Mouse (Mus musculus) limb, embryonic 13.5 days (tissue): ENCODE results near the gene Sowahb. TPM values are rescaled to one million over a fixed set of nuclear protein-coding genes. Genes with fewer than 3 reads are reported as not detected.

Experiments used
- ATAC-seq: fragments of 200-750 bp; cut with Nextera tagmentation; 2 replicates; pipeline ENCODE4 v1.8.0; 2017; ENCODE audit warnings: low read depth, moderate number of reproducible peaks, moderate TSS enrichment; ENCODE audit not compliant: low FRiP score
- H3K27ac ChIP-seq: fragments of 300-500 bp; sonication (generic); 2 replicates; pipeline ENCODE4 v1.5.1; 2015; ENCODE audit warnings: inconsistent platforms, mild to moderate bottlenecking, moderate library complexity
- H3K27me3 ChIP-seq: fragments of 300-500 bp; sonication (generic); 2 replicates; pipeline ENCODE4 v1.6.1; 2015; ENCODE audit warnings: mild to moderate bottlenecking, inconsistent platforms
- H3K36me3 ChIP-seq: fragments of 300-500 bp; sonication (generic); 2 replicates; pipeline ENCODE4 v1.6.1; 2015; ENCODE audit warnings: inconsistent platforms, mild to moderate bottlenecking, moderate library complexity
- H3K4me1 ChIP-seq: fragments of 300-500 bp; sonication (generic); 2 replicates; pipeline ENCODE4 v1.6.1; 2015; ENCODE audit warnings: inconsistent platforms
- H3K4me2 ChIP-seq: fragments of 300-500 bp; sonication (generic); replicated peaks from 2 replicates; pipeline ENCODE4 v1.6.1; 2015; ENCODE audit warnings: inconsistent platforms, mild to moderate bottlenecking, moderate library complexity
- H3K4me3 ChIP-seq: fragments of 300-500 bp; sonication (generic); 2 replicates; pipeline ENCODE4 v1.5.1; 2015; ENCODE audit warnings: moderate library complexity, mild to moderate bottlenecking, inconsistent platforms
- H3K9ac ChIP-seq: fragments of 300-500 bp; sonication (generic); 2 replicates; pipeline ENCODE4 v1.6.1; 2015; ENCODE audit warnings: mild to moderate bottlenecking, inconsistent platforms
- H3K9me3 ChIP-seq: fragments of 300-500 bp; sonication (generic); 2 replicates; pipeline ENCODE4 v1.6.1; 2016; ENCODE audit warnings: inconsistent platforms
- WGBS: fragments of 180-500 bp; shearing (Covaris S2); methylation state at CpG from one replicate; pipeline ENCODE4 v1.1.7; 2015; 5-methylcytosine and 5-hydroxymethylcytosine counted together
- polyA plus RNA-seq: library from polyadenylated mRNA; unstranded; fragments of >200 nt; fragmentation: Nextera tagmentation; extraction: Ambion mirVana; gene quantifications from 2 replicates; pipeline ENCODE4 v1.2.1, GENCODE M21; 2015

The Sowahb gene
- polyA plus RNA-seq, 1 experiment from 2014 or later: 0.43 TPM

DNA sequence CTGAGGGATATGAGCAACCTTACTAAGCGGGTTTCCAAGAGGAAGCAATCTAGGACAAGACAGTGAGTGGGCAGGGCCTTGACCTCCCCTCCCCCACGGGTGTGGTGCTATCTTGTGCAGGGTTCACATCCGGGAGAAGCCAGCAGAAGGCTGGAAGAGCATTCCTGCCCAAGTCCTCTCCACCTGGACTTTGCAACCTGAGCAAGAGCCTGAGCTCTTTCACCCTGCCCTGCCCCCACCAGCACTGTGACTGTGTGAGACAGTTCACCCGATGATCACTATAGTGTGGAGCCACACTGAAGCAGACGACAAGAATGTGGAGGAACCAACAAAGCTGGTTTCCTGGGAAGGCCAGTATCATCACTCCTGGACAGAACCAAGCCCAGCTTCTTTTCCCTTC is 4.7 kb downstream of the Sowahb start:
- H3K9me3 ChIP-seq: no peaks in the 10 kb centered on the region
- H3K4me3 ChIP-seq: no peak overlapping the region
- peaks cover 46% of the 10 kb centered on the region for H3K27me3 ChIP-seq
- no peak for ATAC-seq
- H3K4me1 ChIP-seq: peaks cover 29% of the 10 kb centered on the region
- whole genome bisulfite sequencing: 56% methylated on average over 5 of the region's 5 CpGs
- no peaks in the 10 kb centered on the region for H3K36me3 ChIP-seq
- no peak overlapping the region for H3K27ac ChIP-seq
- H3K9ac ChIP-seq: no peak overlapping the region
- no peak overlapping the region for H3K4me2 ChIP-seq

DNA sequence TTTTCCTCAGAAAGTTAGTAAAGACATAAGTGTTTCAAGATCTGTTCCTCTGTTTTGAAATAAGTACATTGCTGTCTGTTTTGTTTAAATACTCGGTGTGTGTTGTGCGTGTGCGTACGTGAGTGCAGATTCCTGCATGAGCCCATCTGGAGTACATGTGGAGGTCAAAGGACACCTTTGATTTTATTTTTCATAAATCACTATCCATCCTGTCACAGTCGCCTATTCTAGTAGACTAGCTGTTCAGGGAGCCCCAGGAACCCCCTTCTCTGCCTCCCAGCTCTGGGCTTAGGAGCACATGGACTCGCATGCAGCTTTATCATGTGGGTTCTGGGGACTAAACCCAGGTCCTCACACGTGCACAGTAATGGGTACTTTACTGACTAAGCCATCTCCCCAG is 8.6 kb downstream of the Sowahb start:
- H3K4me1 ChIP-seq: peaks cover 18% of the 10 kb centered on the region
- no peak overlapping the region for H3K4me2 ChIP-seq
- peaks cover 8% of the 10 kb centered on the region for H3K27me3 ChIP-seq
- H3K9me3 ChIP-seq: no peaks in the 10 kb centered on the region
- WGBS: 40% methylated on average over 7 of the region's 7 CpGs
- ATAC-seq: no peak
- H3K9ac ChIP-seq: no peak overlapping the region
- H3K36me3 ChIP-seq: no peaks in the 10 kb centered on the region
- no peak overlapping the region for H3K27ac ChIP-seq
- H3K4me3 ChIP-seq: no peak overlapping the region

DNA sequence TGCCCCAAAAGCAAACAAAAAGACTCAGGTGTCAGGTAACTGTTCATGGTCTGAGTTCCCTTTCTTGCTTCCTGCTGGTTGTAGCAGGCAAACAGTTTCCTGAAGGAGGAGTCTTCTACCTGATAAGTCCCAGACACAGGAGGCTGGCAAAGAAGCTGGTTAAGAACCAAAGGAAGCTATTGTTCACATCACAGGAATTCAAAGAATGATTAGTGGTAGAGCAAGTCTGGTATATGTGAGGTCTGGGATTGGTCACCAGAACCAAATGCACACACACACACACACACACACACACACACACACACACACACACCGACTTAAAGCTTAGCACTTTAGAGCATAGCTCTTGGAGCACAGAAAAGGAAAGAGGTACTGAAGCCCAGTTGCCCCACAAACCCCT is 9.5 kb downstream of the Sowahb start:
- H3K4me1 ChIP-seq: peaks cover 18% of the 10 kb centered on the region
- no peaks in the 10 kb centered on the region for H3K9me3 ChIP-seq
- no peak overlapping the region for H3K9ac ChIP-seq
- no peak overlapping the region for H3K4me2 ChIP-seq
- WGBS: 86% methylated on average over 1 of the region's 1 CpGs
- H3K27me3 ChIP-seq: peaks cover 7% of the 10 kb centered on the region
- no peaks in the 10 kb centered on the region for H3K36me3 ChIP-seq
- H3K27ac ChIP-seq: no peak overlapping the region
- no peak for ATAC-seq
- H3K4me3 ChIP-seq: no peak overlapping the region

DNA sequence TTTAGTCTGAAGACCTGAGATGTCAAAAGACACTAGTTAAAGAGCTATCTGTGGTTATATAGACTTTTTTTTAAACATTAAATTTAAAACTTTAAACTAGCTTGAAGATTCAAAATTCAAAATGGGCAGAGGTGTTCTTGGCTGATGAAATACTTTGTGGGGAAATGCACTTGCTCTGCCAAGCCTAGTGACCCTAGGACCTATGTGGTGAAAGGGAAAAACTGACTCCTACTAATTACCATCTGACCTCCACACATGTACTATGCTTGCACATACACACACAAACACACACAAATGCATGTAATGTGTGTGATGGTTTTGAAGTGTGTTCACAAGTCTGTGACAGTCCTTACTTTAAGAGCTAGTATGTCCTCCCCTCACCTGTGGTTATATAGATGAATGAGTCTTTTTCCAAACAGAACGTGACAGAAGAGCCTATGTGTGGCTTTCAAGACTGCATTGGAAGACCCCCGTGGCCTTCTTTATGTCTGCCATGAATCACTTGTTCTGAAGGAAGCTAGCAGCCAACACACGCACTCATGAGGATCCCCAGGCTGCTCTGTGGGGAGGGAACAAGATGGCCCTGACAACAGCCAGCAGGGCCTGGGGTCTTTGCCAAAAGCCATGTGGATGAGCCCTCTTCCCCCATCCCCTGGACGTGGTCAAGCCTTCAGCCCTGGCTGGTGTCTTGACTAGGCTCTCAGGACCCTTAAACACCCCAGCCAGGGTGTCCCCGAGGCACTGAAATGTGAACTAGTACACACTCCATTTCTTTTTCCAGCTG is 11.5 kb downstream of the Sowahb start:
- no peak overlapping the region for H3K27ac ChIP-seq

GRCm38 (mm10) chr5:93032621-93033020 is 12.2 kb downstream of the Sowahb start:
- Histone ChIP-seq H3K9ac (no peak overlapping the region), H3K36me3 (no peaks in the 10 kb centered on the region), H3K4me2 (no peak overlapping the region), H3K4me1 (peaks cover 15% of the 10 kb centered on the region), H3K9me3 (no peaks in the 10 kb centered on the region), H3K4me3 (no peak overlapping the region), H3K27ac (no peak overlapping the region), H3K27me3 (no peaks in the 10 kb centered on the region)
- no peak for ATAC-seq
- 89% methylated on average over 4 of the region's 4 CpGs for WGBS

More for the DNA sequence above, 11.5 kb downstream of the Sowahb start:
- Histone ChIP-seq H3K4me2 (no peak overlapping the region), H3K4me1 (peaks cover 18% of the 10 kb centered on the region), H3K9ac (no peak overlapping the region), H3K36me3 (no peaks in the 10 kb centered on the region), H3K27me3 (no peaks in the 10 kb centered on the region), H3K9me3 (no peaks in the 10 kb centered on the region), H3K4me3 (no peak overlapping the region)
- ATAC-seq: no peak
- WGBS: 68% methylated on average over 5 of the region's 5 CpGs

DNA sequence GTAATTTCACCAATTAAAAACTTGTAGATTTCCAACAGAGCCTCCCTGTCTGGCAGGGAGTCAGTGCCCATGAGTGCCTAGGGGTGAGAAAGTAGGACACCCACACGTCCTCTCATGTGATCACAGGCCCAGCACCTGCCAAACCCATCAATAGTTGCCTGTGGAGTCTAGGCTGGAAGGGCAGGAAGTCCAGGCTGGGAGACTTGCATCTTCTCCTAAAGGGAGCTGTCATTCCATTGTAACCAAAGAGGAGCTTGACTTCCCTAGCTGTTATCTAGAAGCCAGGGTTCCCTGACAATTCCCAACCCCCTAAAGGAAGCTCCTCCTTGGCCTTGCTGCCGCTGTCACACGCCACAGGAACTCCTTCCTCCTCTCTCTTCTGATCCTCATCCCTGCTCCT is 14.0 kb downstream of the Sowahb start:
- WGBS: 51% methylated on average over 3 of the region's 3 CpGs
- peaks cover 20% of the 10 kb centered on the region for H3K4me1 ChIP-seq
- no peak for ATAC-seq
- H3K4me3 ChIP-seq: no peak overlapping the region
- H3K9me3 ChIP-seq: no peaks in the 10 kb centered on the region
- no peaks in the 10 kb centered on the region for H3K27me3 ChIP-seq
- no peak overlapping the region for H3K4me2 ChIP-seq
- H3K9ac ChIP-seq: no peak overlapping the region
- no peaks in the 10 kb centered on the region for H3K36me3 ChIP-seq
- H3K27ac ChIP-seq: no peak overlapping the region

DNA sequence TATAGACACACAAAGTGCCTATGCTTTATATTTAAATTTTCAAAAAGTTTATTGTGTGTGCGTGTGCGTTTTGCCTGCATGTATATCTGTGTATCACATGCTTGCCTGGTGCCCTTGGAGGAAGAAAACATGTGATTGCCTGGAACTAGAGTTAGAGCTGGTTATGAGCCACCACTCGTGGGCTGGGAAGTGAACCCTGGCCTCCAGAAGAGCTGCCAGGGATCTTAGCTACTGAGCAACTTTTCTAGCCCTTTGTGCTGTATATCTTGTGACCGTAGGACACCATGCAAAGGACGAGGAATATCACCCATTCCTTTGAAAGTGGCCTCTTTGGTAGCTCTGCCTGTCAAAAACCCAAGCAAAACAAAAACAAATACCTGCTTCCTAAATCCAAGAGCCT is 14.4 kb downstream of the Sowahb start:
- Histone ChIP-seq H3K4me3 (no peak overlapping the region), H3K27me3 (no peaks in the 10 kb centered on the region), H3K4me1 (peaks cover 20% of the 10 kb centered on the region), H3K36me3 (no peaks in the 10 kb centered on the region), H3K27ac (no peak overlapping the region), H3K4me2 (no peak overlapping the region), H3K9ac (no peak overlapping the region), H3K9me3 (no peaks in the 10 kb centered on the region)
- 86% methylated on average over 5 of the region's 5 CpGs for WGBS
- no peak for ATAC-seq

DNA sequence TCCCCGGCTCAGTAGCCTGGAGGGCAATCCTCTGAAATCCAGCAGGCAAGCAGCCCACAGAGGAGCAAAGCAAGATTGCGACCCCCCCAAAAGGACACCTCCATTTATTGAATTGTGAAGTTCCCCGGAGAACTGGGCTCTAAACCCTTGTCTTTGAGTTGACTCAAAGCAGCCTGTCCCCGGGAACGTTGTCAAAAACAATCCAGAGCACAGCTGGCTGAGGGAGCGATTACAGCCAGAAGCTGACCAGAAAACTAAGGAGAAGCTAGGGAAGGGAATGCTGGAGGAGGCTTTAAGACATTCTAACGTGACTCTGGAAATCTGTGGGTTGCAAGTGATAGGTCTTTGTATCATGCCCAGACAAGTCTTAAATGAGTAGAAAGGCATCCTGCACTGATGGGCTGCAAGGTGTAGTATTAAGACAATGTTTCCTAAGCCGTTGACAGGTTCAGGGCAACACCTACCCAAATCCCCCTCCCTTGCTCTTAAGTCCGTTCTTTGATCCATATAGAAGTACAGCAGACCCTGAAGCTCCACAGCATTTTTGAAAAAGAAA is 17.6 kb downstream of the Sowahb start:
- WGBS: 28% methylated on average over 9 of the region's 9 CpGs
- Histone ChIP-seq H3K9me3 (no peaks in the 10 kb centered on the region), H3K36me3 (no peaks in the 10 kb centered on the region), H3K4me1 (peaks cover 40% of the 10 kb centered on the region), H3K9ac (no peak overlapping the region), H3K4me2 (peak overlapping the region; percentile 37), H3K4me3 (no peak overlapping the region), H3K27ac (0 out of 2 replicates have a peak overlapping the region, but pooled peaks have one; percentile 15), H3K27me3 (no peaks in the 10 kb centered on the region)
- no peak for ATAC-seq

DNA sequence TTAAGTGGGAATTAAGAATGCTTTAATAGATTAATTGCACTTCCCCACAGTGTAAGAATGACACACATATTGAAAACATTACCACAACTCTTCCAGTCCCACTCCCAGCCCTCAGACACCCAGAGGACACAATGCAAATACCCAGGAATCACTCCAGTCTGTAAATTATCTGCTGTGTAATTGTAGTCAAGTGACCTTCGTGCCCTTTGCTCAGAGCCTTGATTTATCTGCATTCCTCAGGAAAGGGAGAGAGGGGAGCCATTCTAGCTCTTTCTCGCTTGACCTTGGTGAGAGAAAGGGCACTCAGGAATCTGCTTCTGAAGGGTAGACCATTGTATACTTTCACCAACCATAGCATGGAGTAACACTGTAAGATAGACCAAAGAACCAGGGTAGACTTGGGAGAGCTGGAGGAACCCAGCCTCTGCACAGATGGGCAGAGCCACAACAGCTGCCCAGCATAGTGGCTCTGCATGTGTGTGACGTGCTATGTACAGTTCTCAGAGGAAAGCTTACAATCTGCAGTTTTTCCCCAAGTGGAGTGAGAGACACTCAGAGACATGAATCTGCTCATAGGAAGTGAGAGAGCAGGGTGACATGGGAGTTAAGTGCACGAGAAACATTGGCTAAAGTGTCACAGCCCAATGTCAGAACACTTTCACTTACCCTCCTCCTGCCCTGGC is 18.2 kb downstream of the Sowahb start:
- Histone ChIP-seq H3K9me3 (no peaks in the 10 kb centered on the region), H3K4me3 (no peak overlapping the region), H3K36me3 (no peaks in the 10 kb centered on the region), H3K27me3 (no peaks in the 10 kb centered on the region), H3K27ac (peak overlapping the region; percentile 15; the same call in 1 of the 2 replicates), H3K4me1 (peaks cover 46% of the 10 kb centered on the region), H3K4me2 (peak overlapping the region; percentile 37), H3K9ac (no peak overlapping the region)
- WGBS: 31% methylated on average over 4 of the region's 4 CpGs
- no peak for ATAC-seq

GRCm38 (mm10) chr5:93024754-93025280 is 20.0 kb downstream of the Sowahb start:
- ATAC-seq: peak; percentile 57
- H3K27me3 ChIP-seq: no peaks in the 10 kb centered on the region
- no peak overlapping the region for H3K4me3 ChIP-seq
- 10% methylated on average over 7 of the region's 7 CpGs for WGBS
- no peaks in the 10 kb centered on the region for H3K36me3 ChIP-seq
- H3K4me2 ChIP-seq: no peak overlapping the region; the same call in 1 of the 2 replicates
- no peaks in the 10 kb centered on the region for H3K9me3 ChIP-seq
- H3K9ac ChIP-seq: no peak overlapping the region
- H3K27ac ChIP-seq: peak overlapping the region; percentile 76; the same call in 1 of the 2 replicates
- peaks cover 47% of the 10 kb centered on the region for H3K4me1 ChIP-seq

GRCm38 (mm10) chr5:93022126-93022797 is 22.6 kb downstream of the Sowahb start:
- no peak overlapping the region for H3K4me2 ChIP-seq
- H3K9ac ChIP-seq: no peak overlapping the region
- peak overlapping the region; percentile 35; the same call in 1 of the 2 replicates for H3K27ac ChIP-seq
- ATAC-seq: peak; percentile 69
- WGBS: 52% methylated on average over 7 of the region's 7 CpGs
- H3K36me3 ChIP-seq: no peaks in the 10 kb centered on the region
- H3K27me3 ChIP-seq: no peaks in the 10 kb centered on the region
- peaks cover 45% of the 10 kb centered on the region for H3K4me1 ChIP-seq
- H3K4me3 ChIP-seq: no peak overlapping the region
- no peaks in the 10 kb centered on the region for H3K9me3 ChIP-seq
